Mouse (Mus musculus) embryonic facial prominence, embryonic 14.5 days (tissue): ENCODE measurements around the gene Hspbp1. TPM values are rescaled to one million over a fixed set of nuclear protein-coding genes. Genes with fewer than 3 reads are reported as not detected.

Experiments used
- ATAC-seq: fragments of 200-750 bp; cut with Nextera tagmentation; 2 replicates; pipeline ENCODE4 v1.8.0; 2017; ENCODE audit warnings: low read depth, moderate number of reproducible peaks, moderate TSS enrichment
- DNase-seq: peaks from one replicate; pipeline ENCODE4 v3.0.0-alpha.2; 2015; ENCODE audit warnings: low spot score
- H3K27ac ChIP-seq: fragments of 300-500 bp; sonication (generic); replicated peaks from 2 replicates; pipeline ENCODE4 v1.5.1; 2014; ENCODE audit warnings: low read depth, mild to moderate bottlenecking, low read length, moderate library complexity
- H3K27me3 ChIP-seq: fragments of 300-500 bp; sonication (generic); replicated peaks from 2 replicates; pipeline ENCODE4 v1.6.1; 2014; ENCODE audit warnings: low read length; ENCODE audit not compliant: control insufficient read depth, insufficient read depth
- H3K36me3 ChIP-seq: fragments of 300-500 bp; sonication (generic); 2 replicates; pipeline ENCODE4 v1.6.1; 2014; ENCODE audit warnings: low read length, mixed read lengths; ENCODE audit not compliant: control insufficient read depth, insufficient read depth
- H3K4me1 ChIP-seq: fragments of 300-500 bp; sonication (generic); 2 replicates; pipeline ENCODE4 v1.6.1; 2014; ENCODE audit warnings: antibody characterized with exemption, low read length; ENCODE audit not compliant: control insufficient read depth, insufficient read depth
- H3K4me2 ChIP-seq: fragments of 300-500 bp; sonication (generic); 2 replicates; pipeline ENCODE4 v1.6.1; 2014; ENCODE audit warnings: low read depth, mild to moderate bottlenecking, low read length, moderate library complexity, mixed read lengths
- H3K4me3 ChIP-seq: fragments of 300-500 bp; sonication (generic); 2 replicates; pipeline ENCODE4 v1.5.1; 2014; ENCODE audit warnings: low read depth, mild to moderate bottlenecking, low read length
- H3K9ac ChIP-seq: fragments of 300-500 bp; sonication (generic); 2 replicates; pipeline ENCODE4 v1.6.1; 2014; ENCODE audit warnings: low read depth, mild to moderate bottlenecking, low read length, moderate library complexity, mixed read lengths
- H3K9me3 ChIP-seq: fragments of 300-500 bp; sonication (generic); 2 replicates; pipeline ENCODE4 v1.6.1; 2016; ENCODE audit warnings: low read length; ENCODE audit not compliant: control insufficient read depth
- WGBS: fragments of 180-500 bp; shearing (Covaris S2); extraction: QIAGEN DNeasy Blood & Tissue Kit; methylation state at CpG from one replicate; pipeline ENCODE4 v1.1.7; 2014; 5-methylcytosine and 5-hydroxymethylcytosine counted together
- polyA plus RNA-seq: library from polyadenylated mRNA; unstranded; fragments of >200 nt; fragmentation: Nextera tagmentation; extraction: Ambion mirVana; gene quantifications from 2 replicates; pipeline ENCODE4 v1.2.1, GENCODE M21; 2014

Hspbp1 gene
- polyA plus RNA-seq, 1 experiment from 2014 or later = 77.5 TPM

DNA sequence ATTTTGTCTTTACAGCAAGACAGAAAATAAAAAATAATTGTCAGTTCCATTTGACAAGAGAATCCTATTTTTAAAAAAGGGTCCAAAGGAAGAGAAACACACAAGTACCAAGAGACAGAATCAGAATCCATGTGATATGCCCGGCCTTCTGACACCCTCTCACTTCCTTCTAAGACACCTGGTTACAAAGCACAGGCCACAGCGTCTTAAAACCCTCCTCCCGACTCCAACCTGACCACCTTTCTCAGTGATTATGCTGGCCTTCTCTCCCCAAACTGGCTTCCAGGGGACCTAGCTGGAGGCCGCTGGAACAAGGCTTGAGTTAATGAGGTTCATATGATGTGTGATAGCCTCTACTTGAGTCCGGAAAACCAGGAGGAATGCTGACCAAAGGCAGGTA, 31.5 kb downstream of the Hspbp1 start:
- DNase-seq (no peak), ATAC-seq (no peak)
- no peak overlapping the region for H3K9ac ChIP-seq
- H3K27ac ChIP-seq = no peak overlapping the region
- no peak overlapping the region for H3K4me2 ChIP-seq
- H3K27me3 ChIP-seq = no peaks in the 10 kb centered on the region
- H3K9me3 ChIP-seq = no peaks in the 10 kb centered on the region
- WGBS = 66% methylated on average over 5 of the region's 5 CpGs
- H3K4me3 ChIP-seq = no peak overlapping the region
- peaks cover 3% of the 10 kb centered on the region; the same call in 1 of the 2 replicates for H3K36me3 ChIP-seq
- peaks cover 21% of the 10 kb centered on the region for H3K4me1 ChIP-seq

DNA sequence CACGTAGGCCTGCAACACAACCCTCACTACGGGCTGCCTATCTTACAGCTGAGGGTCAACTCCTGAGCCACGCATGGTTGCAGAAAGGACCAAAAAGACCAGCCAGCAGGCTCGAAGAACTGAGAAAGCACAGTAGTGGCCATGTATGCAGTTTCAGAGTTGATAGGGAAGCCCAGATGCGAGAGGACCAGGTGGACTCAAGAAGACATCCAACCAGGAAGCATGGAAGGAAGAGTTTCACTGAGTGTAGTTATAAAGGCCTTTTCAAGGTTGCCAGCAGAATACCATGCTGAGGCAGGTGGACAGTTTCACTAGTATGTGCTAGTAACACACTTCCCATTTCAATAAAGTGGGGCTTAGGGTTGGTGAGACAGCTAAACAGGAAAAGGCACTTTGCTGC, 32.1 kb downstream of the Hspbp1 start:
- no peak overlapping the region for H3K9ac ChIP-seq
- H3K27me3 ChIP-seq = no peaks in the 10 kb centered on the region
- peaks cover 20% of the 10 kb centered on the region for H3K4me1 ChIP-seq
- no peak overlapping the region for H3K4me2 ChIP-seq
- H3K4me3 ChIP-seq = no peak overlapping the region
- H3K36me3 ChIP-seq = peaks cover 3% of the 10 kb centered on the region; the same call in 1 of the 2 replicates
- no peaks in the 10 kb centered on the region for H3K9me3 ChIP-seq
- ATAC-seq (no peak), DNase-seq (no peak)
- WGBS = 92% methylated on average over 5 of the region's 5 CpGs
- H3K27ac ChIP-seq = no peak overlapping the region

DNA sequence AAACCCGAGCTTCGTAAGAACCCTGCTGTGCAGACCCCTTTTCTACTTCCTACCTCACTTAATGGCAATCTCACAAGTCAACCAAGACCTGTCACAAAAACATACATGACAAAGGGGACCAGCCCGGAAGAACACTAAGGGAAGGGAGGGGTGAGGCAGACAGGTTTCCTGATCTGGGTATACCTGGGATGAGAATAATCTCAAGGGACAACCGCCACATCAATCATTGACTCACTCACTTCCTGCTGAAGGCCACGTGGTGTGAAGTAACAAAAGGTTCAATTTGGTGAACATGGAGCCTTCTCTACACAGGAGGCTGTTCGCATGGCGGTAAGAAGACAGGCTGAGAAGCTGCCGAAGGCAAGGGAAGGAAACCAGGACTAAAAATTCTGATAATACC, 33.3 kb downstream of the Hspbp1 start:
- 77% methylated on average over 8 of the region's 8 CpGs for WGBS
- no peak overlapping the region for H3K27ac ChIP-seq
- peaks cover 4% of the 10 kb centered on the region; the same call in 1 of the 2 replicates for H3K36me3 ChIP-seq
- DNase-seq (no peak), ATAC-seq (no peak)
- no peak overlapping the region for H3K4me2 ChIP-seq
- H3K9me3 ChIP-seq = no peaks in the 10 kb centered on the region
- H3K27me3 ChIP-seq = no peaks in the 10 kb centered on the region
- H3K4me1 ChIP-seq = peaks cover 10% of the 10 kb centered on the region
- no peak overlapping the region for H3K9ac ChIP-seq
- no peak overlapping the region for H3K4me3 ChIP-seq

DNA sequence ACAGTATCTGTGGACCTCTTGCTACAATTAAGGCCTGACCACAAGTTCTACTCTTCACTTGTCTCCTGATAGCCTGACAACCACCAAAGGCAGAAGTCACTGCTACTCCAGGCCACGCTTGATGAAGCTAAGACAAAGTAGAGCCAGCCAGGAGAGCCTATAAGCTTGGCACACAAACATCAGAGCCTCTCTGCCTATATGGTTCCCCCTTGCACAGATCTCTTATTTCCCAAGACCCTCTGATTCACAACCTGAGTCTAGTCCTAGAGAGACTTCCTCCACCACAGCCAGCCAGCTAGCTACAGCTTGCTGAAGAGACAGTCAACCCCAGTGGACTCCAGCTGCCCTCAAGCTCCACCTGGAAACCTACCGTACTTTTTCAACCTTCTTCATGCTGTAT, 36.9 kb downstream of the Hspbp1 start:
- Histone ChIP-seq H3K36me3 (peaks cover 37% of the 10 kb centered on the region), H3K4me2 (no peak overlapping the region), H3K4me3 (no peak overlapping the region), H3K27ac (no peak overlapping the region), H3K4me1 (no peaks in the 10 kb centered on the region), H3K9me3 (no peaks in the 10 kb centered on the region), H3K9ac (no peak overlapping the region), H3K27me3 (no peaks in the 10 kb centered on the region)
- DNase-seq = no peak
- ATAC-seq = no peak
- 88% methylated on average over 2 of the region's 2 CpGs for WGBS

DNA sequence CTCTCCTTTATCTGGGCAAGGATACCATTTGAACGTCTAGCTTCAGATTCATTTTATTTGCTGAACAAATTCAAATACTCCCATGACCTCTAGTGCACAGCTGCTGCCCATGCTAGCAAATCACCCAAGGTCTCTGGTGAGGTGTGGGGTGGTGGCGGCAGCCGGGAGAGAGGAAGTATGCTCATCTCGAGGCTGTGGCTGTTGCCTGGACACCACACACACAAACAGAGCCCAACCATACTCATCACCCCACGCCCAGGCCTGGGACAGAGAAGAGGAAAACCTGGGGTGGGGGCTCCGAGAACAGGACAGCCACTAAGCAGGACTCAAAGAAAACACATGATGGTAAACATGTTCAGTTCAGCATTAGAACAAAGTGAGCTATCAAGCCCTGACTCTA, 37.6 kb downstream of the Hspbp1 start:
- ATAC-seq (no peak; the same call in 1 of the 2 replicates), DNase-seq (no peak)
- Histone ChIP-seq H3K36me3 (peaks cover 43% of the 10 kb centered on the region), H3K27ac (no peak overlapping the region), H3K4me3 (no peak overlapping the region), H3K9ac (no peak overlapping the region), H3K4me2 (no peak overlapping the region), H3K27me3 (no peaks in the 10 kb centered on the region), H3K4me1 (no peaks in the 10 kb centered on the region), H3K9me3 (no peaks in the 10 kb centered on the region)
- 62% methylated on average over 6 of the region's 6 CpGs for WGBS

DNA sequence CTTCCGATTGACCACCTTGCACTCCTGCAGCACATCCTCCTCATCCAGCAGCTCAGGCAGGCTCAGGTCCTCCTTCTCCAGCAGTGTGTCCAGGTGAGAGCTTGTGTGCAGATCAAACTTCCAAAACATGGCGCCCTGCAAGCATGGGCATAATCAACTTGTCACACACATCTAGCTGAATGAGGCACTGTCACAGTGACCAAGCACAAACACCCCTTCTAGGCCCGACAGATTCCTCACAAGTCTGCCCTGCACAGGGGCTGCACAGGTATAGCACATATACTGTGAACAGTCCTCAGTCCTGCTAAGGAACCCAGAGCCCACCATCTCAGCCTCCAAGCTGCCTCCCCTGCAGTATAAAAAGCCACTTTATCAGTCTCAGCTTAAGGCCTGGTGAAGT, 38.1 kb downstream of the Hspbp1 start:
- Histone ChIP-seq H3K36me3 (peaks cover 48% of the 10 kb centered on the region), H3K9ac (no peak overlapping the region), H3K27me3 (no peaks in the 10 kb centered on the region), H3K9me3 (no peaks in the 10 kb centered on the region), H3K4me3 (no peak overlapping the region), H3K27ac (no peak overlapping the region), H3K4me1 (no peaks in the 10 kb centered on the region), H3K4me2 (no peak overlapping the region)
- no peak for ATAC-seq
- no peak for DNase-seq
- 89% methylated on average over 3 of the region's 3 CpGs for WGBS

DNA sequence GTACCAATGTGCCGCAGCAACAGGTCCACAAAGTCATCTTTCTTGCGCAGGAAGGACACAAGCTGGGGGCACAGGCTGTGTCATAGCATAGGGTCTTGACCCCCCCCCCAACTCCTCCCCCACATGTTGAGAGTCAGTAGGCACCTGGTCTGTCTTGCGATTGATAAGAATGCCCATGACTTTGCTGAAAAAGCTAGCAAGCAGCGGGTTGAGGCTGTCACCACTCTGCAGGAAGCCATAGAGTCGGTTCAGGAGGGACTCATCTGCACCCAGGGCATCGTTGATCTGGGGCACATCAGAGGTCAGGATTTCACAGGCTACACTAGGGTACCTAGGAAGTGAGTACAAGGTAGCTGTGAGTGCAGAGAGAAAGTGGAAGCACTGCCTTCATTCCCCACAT, 41.6 kb downstream of the Hspbp1 start:
- no peaks in the 10 kb centered on the region for H3K4me1 ChIP-seq
- no peaks in the 10 kb centered on the region for H3K27me3 ChIP-seq
- no peak overlapping the region for H3K27ac ChIP-seq
- no peaks in the 10 kb centered on the region for H3K9me3 ChIP-seq
- H3K36me3 ChIP-seq = peaks cover 75% of the 10 kb centered on the region
- DNase-seq (no peak), ATAC-seq (no peak)
- WGBS = 96% methylated on average over 6 of the region's 6 CpGs
- H3K9ac ChIP-seq = no peak overlapping the region
- no peak overlapping the region for H3K4me3 ChIP-seq
- no peak overlapping the region for H3K4me2 ChIP-seq

DNA sequence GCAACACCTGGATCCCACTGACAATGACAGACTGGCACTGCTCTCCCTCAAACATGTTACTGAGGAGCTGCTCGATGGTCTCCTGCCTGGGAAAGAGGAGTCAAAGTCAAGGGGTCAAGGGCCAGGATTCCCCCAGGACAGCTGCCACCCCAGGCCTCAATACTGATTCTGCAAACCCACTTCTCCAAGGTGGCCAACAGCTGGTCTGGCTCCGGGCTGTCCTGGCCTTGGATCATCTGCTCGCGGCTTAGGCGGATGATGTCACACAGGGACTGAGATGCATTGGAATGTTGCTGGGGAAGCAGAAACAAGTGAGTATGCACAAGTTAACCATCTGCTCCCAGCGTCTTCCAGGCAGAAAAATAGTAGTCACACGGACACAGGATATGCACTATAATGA, 42.9 kb downstream of the Hspbp1 start:
- H3K27ac ChIP-seq = no peak overlapping the region
- WGBS = 88% methylated on average over 7 of the region's 7 CpGs
- no peaks in the 10 kb centered on the region for H3K4me1 ChIP-seq
- H3K4me3 ChIP-seq = no peak overlapping the region
- no peak overlapping the region for H3K4me2 ChIP-seq
- H3K9ac ChIP-seq = no peak overlapping the region
- no peak for DNase-seq
- H3K9me3 ChIP-seq = no peaks in the 10 kb centered on the region
- H3K27me3 ChIP-seq = no peaks in the 10 kb centered on the region
- ATAC-seq = no peak
- H3K36me3 ChIP-seq = peaks cover 86% of the 10 kb centered on the region

DNA sequence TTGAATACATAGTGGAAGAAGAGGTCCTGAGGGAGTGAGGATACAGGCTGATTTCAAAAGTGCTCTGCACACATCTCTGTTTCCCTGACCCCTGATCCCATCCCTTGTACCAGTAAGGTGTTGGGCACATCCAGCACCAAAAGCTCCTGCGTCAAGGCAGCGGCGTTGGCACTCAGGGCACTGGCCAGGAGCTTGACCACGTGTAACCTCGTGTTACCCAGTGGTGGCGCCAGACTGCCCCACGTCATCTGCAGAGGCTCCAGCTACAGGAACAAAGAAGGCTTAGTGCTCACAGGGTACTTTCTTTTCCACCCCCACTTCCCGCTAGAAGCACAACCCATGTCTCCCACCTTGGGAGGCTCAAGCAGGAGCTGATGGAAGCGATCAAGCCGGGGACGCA, 43.7 kb downstream of the Hspbp1 start:
- no peak for DNase-seq
- Histone ChIP-seq H3K9me3 (no peaks in the 10 kb centered on the region), H3K9ac (no peak overlapping the region), H3K4me1 (no peaks in the 10 kb centered on the region), H3K4me3 (no peak overlapping the region), H3K27me3 (no peaks in the 10 kb centered on the region), H3K36me3 (peaks cover 89% of the 10 kb centered on the region), H3K4me2 (no peak overlapping the region), H3K27ac (no peak overlapping the region)
- WGBS = 77% methylated on average over 11 of the region's 11 CpGs
- no peak for ATAC-seq
